Mouse (Mus musculus): Measurements from ENCODE around the gene Rasa1.

- no peak for TF ChIP-seq POLR2A (IDR thresholded peaks at IDR 0.05; ENCODE audit: extremely low read depth, insufficient read depth, low read length)
- TF ChIP-seq CTCF (IDR thresholded peaks at IDR 0.05; ENCODE audit: low read depth, low read length): no peak
These were observed 21.6 kb upstream of the Rasa1 start for GRCm38 (mm10) chr13:85310483-85310882.

All from liver, adult 2 months (tissue).